Mouse (Mus musculus) E14TG2a.4 (cell line): Measurements from ENCODE around the gene Abtb1.

Experiments
- H3K27me3 ChIP-seq: 2 replicates; pipeline ENCODE4 v1.6.1; 2014; ENCODE audit warnings: low read length, control low read depth; ENCODE audit not compliant: insufficient read depth
- H3K36me3 ChIP-seq: 2 replicates; pipeline ENCODE4 v1.6.1; 2014; ENCODE audit warnings: low read length, control low read depth; ENCODE audit not compliant: insufficient read depth
- H3K4me1 ChIP-seq: replicated peaks from 2 replicates; pipeline ENCODE4 v1.6.1; 2014; ENCODE audit warnings: low read depth, low read length, control low read depth
- H3K4me3 ChIP-seq: replicated peaks from 2 replicates; pipeline ENCODE4 v1.5.1; 2014; ENCODE audit warnings: mild to moderate bottlenecking, low read length
- H3K9me3 ChIP-seq: 2 replicates; pipeline ENCODE4 v1.6.1; 2014; ENCODE audit warnings: low read length, control low read depth
- CTCF ChIP-seq: conservative IDR thresholded peaks from 2 replicates; pipeline ENCODE4 v1.5.1; 2014; ENCODE audit warnings: low read length
- NANOG ChIP-seq: IDR thresholded peaks from 2 replicates; pipeline ENCODE4 v1.6.1; 2014; ENCODE audit warnings: borderline replicate concordance, low read length, mixed read lengths
- POU5F1 ChIP-seq: IDR thresholded peaks from 2 replicates; pipeline ENCODE4 v1.6.1; 2014; ENCODE audit warnings: low read length, borderline replicate concordance

The Abtb1 gene

GRCm38 (mm10) chr6:88838613-88839012 lies 3.2 kb downstream of the Abtb1 start:
- Histone ChIP-seq H3K4me1 (peaks cover 71% of the 10 kb centered on the region), H3K36me3 (peaks cover 44% of the 10 kb centered on the region), H3K27me3 (no peaks in the 10 kb centered on the region), H3K9me3 (no peaks in the 10 kb centered on the region), H3K4me3 (peak overlapping the region; percentile 98)
- no peak for TF ChIP-seq POU5F1
- TF ChIP-seq CTCF = no peak
- TF ChIP-seq NANOG = no peak

GRCm38 (mm10) chr6:88837999-88838398 lies 3.8 kb downstream of the Abtb1 start:
- no peak for TF ChIP-seq CTCF
- TF ChIP-seq POU5F1 = no peak
- TF ChIP-seq NANOG = no peak
- H3K4me3 ChIP-seq = no peak overlapping the region
- H3K9me3 ChIP-seq = no peaks in the 10 kb centered on the region
- H3K4me1 ChIP-seq = peaks cover 70% of the 10 kb centered on the region
- no peaks in the 10 kb centered on the region for H3K27me3 ChIP-seq
- peaks cover 44% of the 10 kb centered on the region for H3K36me3 ChIP-seq

GRCm38 (mm10) chr6:88836178-88836819 lies 5.5 kb downstream of the Abtb1 start:
- TF ChIP-seq NANOG = no peak
- no peak for TF ChIP-seq CTCF
- TF ChIP-seq POU5F1 = no peak
- H3K36me3 ChIP-seq = peaks cover 44% of the 10 kb centered on the region
- no peaks in the 10 kb centered on the region for H3K9me3 ChIP-seq
- no peaks in the 10 kb centered on the region for H3K27me3 ChIP-seq
- H3K4me3 ChIP-seq = peak overlapping the region; percentile 32
- H3K4me1 ChIP-seq = peaks cover 80% of the 10 kb centered on the region

GRCm38 (mm10) chr6:88835047-88835446 lies 6.7 kb downstream of the Abtb1 start:
- TF ChIP-seq POU5F1 (no peak), CTCF (no peak), NANOG (no peak)
- no peaks in the 10 kb centered on the region for H3K27me3 ChIP-seq

GRCm38 (mm10) chr6:88833340-88834140 lies 8.2 kb downstream of the Abtb1 start:
- Histone ChIP-seq H3K4me1 (peaks cover 55% of the 10 kb centered on the region), H3K4me3 (no peak overlapping the region), H3K27me3 (no peaks in the 10 kb centered on the region), H3K36me3 (peaks cover 36% of the 10 kb centered on the region), H3K9me3 (no peaks in the 10 kb centered on the region)
- TF ChIP-seq CTCF (no peak), POU5F1 (no peak), NANOG (no peak)

More at GRCm38 (mm10) chr6:88835047-88835446, 6.7 kb downstream of the Abtb1 start:
- peaks cover 69% of the 10 kb centered on the region for H3K4me1 ChIP-seq
- H3K9me3 ChIP-seq = no peaks in the 10 kb centered on the region
- peaks cover 44% of the 10 kb centered on the region for H3K36me3 ChIP-seq
- no peak overlapping the region for H3K4me3 ChIP-seq

- no peaks in the 10 kb centered on the region for H3K27me3 ChIP-seq
- H3K36me3 ChIP-seq = peaks cover 27% of the 10 kb centered on the region
- H3K4me1 ChIP-seq = peaks cover 56% of the 10 kb centered on the region
- peak overlapping the region; percentile 60 for H3K4me3 ChIP-seq
- TF ChIP-seq POU5F1 (no peak), NANOG (no peak), CTCF (no peak)
- H3K9me3 ChIP-seq = no peaks in the 10 kb centered on the region
These were observed 9.1 kb downstream of the Abtb1 start for GRCm38 (mm10) chr6:88832663-88833062.

- no peaks in the 10 kb centered on the region for H3K9me3 ChIP-seq
- H3K4me3 ChIP-seq = no peak overlapping the region
- peaks cover 57% of the 10 kb centered on the region for H3K4me1 ChIP-seq
- TF ChIP-seq POU5F1 (no peak), NANOG (no peak), CTCF (peak; percentile 79)
- no peaks in the 10 kb centered on the region for H3K27me3 ChIP-seq
- H3K36me3 ChIP-seq = peaks cover 15% of the 10 kb centered on the region
These were observed 10.3 kb downstream of the Abtb1 start for GRCm38 (mm10) chr6:88831456-88831855.

GRCm38 (mm10) chr6:88830112-88830702 lies 11.6 kb downstream of the Abtb1 start:
- H3K9me3 ChIP-seq = no peaks in the 10 kb centered on the region
- H3K4me3 ChIP-seq = no peak overlapping the region
- TF ChIP-seq NANOG (no peak), CTCF (no peak), POU5F1 (no peak)
- peaks cover 45% of the 10 kb centered on the region for H3K4me1 ChIP-seq
- H3K27me3 ChIP-seq = no peaks in the 10 kb centered on the region
- H3K36me3 ChIP-seq = peaks cover 3% of the 10 kb centered on the region; the same call in 1 of the 2 replicates
